Mouse (Mus musculus): ENCODE measurements around the gene Pcbp1.

- no peak for TF ChIP-seq CTCF (IDR thresholded peaks at IDR 0.05; ENCODE audit: low read depth, low read length)
- TF ChIP-seq POLR2A (IDR thresholded peaks at IDR 0.05; ENCODE audit: insufficient read depth, low read length) = no peak
Observed at GRCm38 (mm10) chr6:86510979-86511378, 15.1 kb downstream of the Pcbp1 start.

Data from ES-Bruce4 (cell line).